Mouse (Mus musculus): Measurements from ENCODE around the gene Csnk1g2. TPM values are rescaled to one million over a fixed set of nuclear protein-coding genes. Genes with fewer than 3 reads are reported as not detected.

The Csnk1g2 gene
- polyA plus RNA-seq, 2 experiments = 110 to 253 TPM

DNA sequence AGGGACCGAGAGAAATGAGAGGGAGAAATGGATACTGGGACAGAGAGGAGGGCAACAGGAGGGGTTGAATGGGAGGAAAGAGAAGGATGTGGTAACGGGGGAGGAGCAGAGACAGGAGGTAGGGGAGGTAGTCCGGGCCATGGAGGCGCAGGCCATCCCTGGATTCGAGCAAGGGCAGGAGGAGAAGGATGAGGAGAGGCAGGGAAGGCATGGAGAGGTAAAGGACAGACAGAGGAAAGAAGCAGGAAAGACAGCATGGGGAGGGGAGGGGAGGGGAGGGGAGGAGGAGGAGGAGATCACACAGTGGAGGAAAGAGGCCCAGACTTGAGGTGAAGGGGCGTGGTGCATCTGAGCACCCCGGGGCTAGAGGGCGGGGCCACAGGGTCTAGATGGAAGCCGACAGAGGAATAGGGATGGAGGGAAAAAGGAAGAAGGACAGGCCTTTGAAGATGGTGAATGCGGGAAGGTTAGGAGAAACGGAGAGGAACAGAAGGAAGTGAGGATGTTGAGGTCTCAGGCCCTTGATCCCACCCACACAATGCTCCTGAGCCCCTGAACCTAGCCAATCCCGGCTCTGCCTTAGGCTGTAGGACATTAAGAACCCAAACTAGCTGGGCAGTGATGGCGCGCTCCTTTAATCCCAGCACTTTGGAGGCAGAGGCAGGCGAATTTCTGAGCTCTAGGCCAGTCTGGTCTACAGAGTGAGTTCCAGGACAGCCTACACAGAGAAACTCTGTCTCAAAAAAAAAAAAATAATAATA, 34.4 kb downstream of the Csnk1g2 start, which contains the start of gene Btbd2:
TSS of gene Btbd2 (minus strand) at position 209 of the 761 bp plus-strand sequence.
- Histone ChIP-seq H3K4me2 (replicated peaks; ENCODE audit: low read depth, low read length, severe bottlenecking) (peak within 1 kb of the TSS; percentile 88), H3K27me3 (ENCODE audit: control insufficient read depth, insufficient read depth, low read length) (no peaks in the 10 kb centered on the region), H3K9me3 (ENCODE audit: control insufficient read depth, low read length) (no peaks in the 10 kb centered on the region), H3K27ac (replicated peaks; ENCODE audit: low read depth, low read length) (peak within 1 kb of the TSS; percentile 77), H3K4me1 (ENCODE audit: control insufficient read depth, insufficient read depth, low read length) (peaks cover 22% of the 10 kb centered on the region), H3K9ac (ENCODE audit: low read depth, low read length, severe bottlenecking) (peak within 1 kb of the TSS; percentile 90), H3K4me3 (replicated peaks; ENCODE audit: low read length) (peak within 1 kb of the TSS; percentile 93), H3K36me3 (ENCODE audit: control insufficient read depth, insufficient read depth, low read length) (0 out of 2 replicates have a peak, but pooled peaks cover 11% of the 10 kb centered on the region)
- no peak for ATAC-seq (ENCODE audit: low FRiP score, low read depth)
- TF ChIP-seq POLR2A (IDR thresholded peaks at IDR 0.05; ENCODE audit: borderline replicate concordance, extremely low read depth, insufficient read depth, insufficient read length) = no peak
- DNase-seq (ENCODE audit: low spot score) = no peak
- WGBS = 18% methylated on average over 15 of the region's 15 CpGs

DNA sequence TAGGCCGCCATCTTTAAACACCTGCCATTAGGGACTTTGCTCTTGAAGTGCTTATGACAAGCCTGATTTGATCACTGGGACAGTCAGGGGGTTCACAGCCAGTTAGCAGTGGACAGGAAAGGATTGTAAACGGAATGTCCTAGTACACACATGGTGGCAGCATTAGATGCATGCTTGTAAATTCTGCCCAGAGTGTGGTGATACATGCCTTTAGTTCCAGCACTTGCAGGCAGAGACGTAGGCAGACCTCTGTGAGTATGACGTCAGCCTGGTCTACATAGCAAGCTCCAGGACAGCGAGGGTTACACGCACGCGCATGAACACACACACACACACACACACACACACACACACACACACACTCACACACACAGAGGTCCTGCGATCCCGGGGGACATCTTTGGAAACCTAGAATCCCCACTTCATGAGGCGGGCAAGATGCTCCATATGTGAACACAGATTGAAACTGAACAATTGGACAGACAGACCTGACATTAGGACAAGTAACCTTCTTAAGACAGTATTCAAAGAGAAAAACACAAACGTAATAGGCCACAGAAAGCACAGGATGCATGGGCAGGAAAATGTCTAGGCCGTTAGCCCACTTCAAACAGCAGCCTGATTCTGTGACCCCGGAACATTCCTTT, 35.7 kb downstream of the Csnk1g2 start:
- 75% methylated on average over 14 of the region's 14 CpGs for WGBS
- Histone ChIP-seq H3K4me1 (ENCODE audit: control insufficient read depth, insufficient read depth, low read length) (peaks cover 22% of the 10 kb centered on the region), H3K4me3 (replicated peaks; ENCODE audit: low read length) (no peak overlapping the region; the same call in 1 of the 2 replicates), H3K4me2 (replicated peaks; ENCODE audit: low read depth, low read length, severe bottlenecking) (no peak overlapping the region), H3K9me3 (ENCODE audit: control insufficient read depth, low read length) (no peaks in the 10 kb centered on the region), H3K9ac (ENCODE audit: low read depth, low read length, severe bottlenecking) (no peak overlapping the region), H3K27ac (replicated peaks; ENCODE audit: low read depth, low read length) (no peak overlapping the region), H3K27me3 (ENCODE audit: control insufficient read depth, insufficient read depth, low read length) (no peaks in the 10 kb centered on the region), H3K36me3 (ENCODE audit: control insufficient read depth, insufficient read depth, low read length) (0 out of 2 replicates have a peak, but pooled peaks cover under 1% of the 10 kb centered on the region)
- DNase-seq (ENCODE audit: low spot score) = no peak
- no peak for ATAC-seq (ENCODE audit: low FRiP score, low read depth)
- no peak for TF ChIP-seq POLR2A (IDR thresholded peaks at IDR 0.05; ENCODE audit: borderline replicate concordance, extremely low read depth, insufficient read depth, insufficient read length)

DNA sequence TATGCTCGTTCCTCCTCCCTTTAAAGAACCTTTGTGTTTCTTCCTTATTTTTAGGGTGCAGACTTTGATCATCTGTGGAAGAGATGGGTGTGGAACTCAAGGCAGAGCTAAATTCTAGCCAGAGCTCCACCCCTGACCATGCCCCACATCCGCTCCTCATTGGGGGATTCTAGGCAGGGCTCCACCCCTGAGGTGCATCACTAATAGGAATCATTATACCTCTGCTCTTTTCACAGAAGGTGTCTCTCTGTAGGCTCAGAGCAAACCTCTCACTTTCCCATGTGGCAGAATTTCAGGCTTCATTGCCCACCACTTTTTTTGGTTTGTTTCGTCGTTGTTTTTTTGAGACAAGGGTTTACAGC, 36.2 kb downstream of the Csnk1g2 start:
- Histone ChIP-seq H3K4me2 (replicated peaks; ENCODE audit: low read depth, low read length, severe bottlenecking) (no peak overlapping the region), H3K36me3 (ENCODE audit: control insufficient read depth, insufficient read depth, low read length) (no peaks in the 10 kb centered on the region), H3K4me1 (ENCODE audit: control insufficient read depth, insufficient read depth, low read length) (peaks cover 19% of the 10 kb centered on the region), H3K9me3 (ENCODE audit: control insufficient read depth, low read length) (no peaks in the 10 kb centered on the region), H3K27ac (replicated peaks; ENCODE audit: low read depth, low read length) (no peak overlapping the region), H3K27me3 (ENCODE audit: control insufficient read depth, insufficient read depth, low read length) (no peaks in the 10 kb centered on the region), H3K4me3 (replicated peaks; ENCODE audit: low read length) (no peak overlapping the region), H3K9ac (ENCODE audit: low read depth, low read length, severe bottlenecking) (no peak overlapping the region)
- no peak for DNase-seq (ENCODE audit: low spot score)
- TF ChIP-seq POLR2A (IDR thresholded peaks at IDR 0.05; ENCODE audit: borderline replicate concordance, extremely low read depth, insufficient read depth, insufficient read length) = no peak
- WGBS = 67% methylated on average over 4 of the region's 4 CpGs
- ATAC-seq (ENCODE audit: low FRiP score, low read depth) = no peak

DNA sequence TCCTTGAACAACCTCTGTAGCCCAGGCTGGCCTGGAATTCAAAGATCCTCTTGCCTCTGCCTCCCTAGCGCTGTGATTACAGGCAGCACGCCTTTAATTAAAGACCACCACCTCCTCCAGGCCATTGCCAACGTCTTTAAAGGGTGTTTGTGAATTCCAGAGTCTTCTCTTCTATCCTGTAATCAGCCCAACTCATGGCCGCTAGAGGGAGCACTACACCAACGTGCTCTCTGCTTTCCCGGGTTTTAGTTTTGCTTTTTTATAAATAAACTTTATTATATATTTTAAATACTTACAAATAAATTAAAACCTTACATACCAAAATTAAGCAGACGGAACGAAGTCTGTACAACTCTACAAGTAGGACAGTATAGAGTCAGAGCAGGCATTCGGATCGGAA, 36.6 kb downstream of the Csnk1g2 start:
- H3K27ac ChIP-seq (replicated peaks; ENCODE audit: low read depth, low read length) = no peak overlapping the region
- DNase-seq (ENCODE audit: low spot score) = peak; percentile 82
- H3K4me2 ChIP-seq (replicated peaks; ENCODE audit: low read depth, low read length, severe bottlenecking) = no peak overlapping the region
- H3K9me3 ChIP-seq (ENCODE audit: control insufficient read depth, low read length) = no peaks in the 10 kb centered on the region
- peaks cover 18% of the 10 kb centered on the region for H3K4me1 ChIP-seq (ENCODE audit: control insufficient read depth, insufficient read depth, low read length)
- no peak overlapping the region for H3K4me3 ChIP-seq (replicated peaks; ENCODE audit: low read length)
- H3K9ac ChIP-seq (ENCODE audit: low read depth, low read length, severe bottlenecking) = no peak overlapping the region
- H3K27me3 ChIP-seq (ENCODE audit: control insufficient read depth, insufficient read depth, low read length) = no peaks in the 10 kb centered on the region
- WGBS = 15% methylated on average over 10 of the region's 10 CpGs
- no peak for TF ChIP-seq POLR2A (IDR thresholded peaks at IDR 0.05; ENCODE audit: borderline replicate concordance, extremely low read depth, insufficient read depth, insufficient read length)
- no peak for ATAC-seq (ENCODE audit: low FRiP score, low read depth)
- H3K36me3 ChIP-seq (ENCODE audit: control insufficient read depth, insufficient read depth, low read length) = no peaks in the 10 kb centered on the region

DNA sequence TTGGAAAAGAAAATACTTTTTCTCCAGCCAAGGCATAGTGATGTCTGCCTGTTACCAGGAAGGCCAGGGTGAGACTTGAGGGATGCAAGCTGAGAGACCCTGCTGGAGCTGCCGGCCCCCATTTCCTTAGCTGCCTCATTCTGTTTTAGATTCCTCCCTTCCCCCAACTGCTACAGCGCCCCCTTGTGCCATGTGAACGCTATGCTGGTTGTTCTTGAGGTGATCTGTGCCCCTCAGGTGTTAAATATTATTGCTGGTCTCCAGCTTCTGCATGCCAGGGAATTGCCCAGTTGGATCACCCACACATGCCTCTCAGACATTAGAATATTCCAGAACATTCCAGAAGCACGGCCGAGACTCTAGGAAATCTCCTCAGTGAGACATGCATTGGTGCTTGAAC, 38.5 kb downstream of the Csnk1g2 start:
- no peak for TF ChIP-seq POLR2A (IDR thresholded peaks at IDR 0.05; ENCODE audit: borderline replicate concordance, extremely low read depth, insufficient read depth, insufficient read length)
- no peak overlapping the region for H3K4me3 ChIP-seq (replicated peaks; ENCODE audit: low read length)
- DNase-seq (ENCODE audit: low spot score) (no peak), ATAC-seq (ENCODE audit: low FRiP score, low read depth) (no peak)
- no peak overlapping the region for H3K9ac ChIP-seq (ENCODE audit: low read depth, low read length, severe bottlenecking)
- 43% methylated on average over 5 of the region's 5 CpGs for WGBS
- no peak overlapping the region for H3K27ac ChIP-seq (replicated peaks; ENCODE audit: low read depth, low read length)
- peaks cover 20% of the 10 kb centered on the region for H3K4me1 ChIP-seq (ENCODE audit: control insufficient read depth, insufficient read depth, low read length)
- H3K27me3 ChIP-seq (ENCODE audit: control insufficient read depth, insufficient read depth, low read length) = no peaks in the 10 kb centered on the region
- no peaks in the 10 kb centered on the region for H3K9me3 ChIP-seq (ENCODE audit: control insufficient read depth, low read length)
- H3K4me2 ChIP-seq (replicated peaks; ENCODE audit: low read depth, low read length, severe bottlenecking) = no peak overlapping the region
- peaks cover 3% of the 10 kb centered on the region for H3K36me3 ChIP-seq (ENCODE audit: control insufficient read depth, insufficient read depth, low read length)
